Mouse (Mus musculus) spleen, adult 2 months (tissue): ENCODE data around the gene Mob3a.

Experiments used
- CTCF ChIP-seq: fragments of 200-500 bp; IDR thresholded peaks from 2 replicates; pipeline ENCODE4 v1.5.1; 2011; ENCODE audit warnings: mild to moderate bottlenecking, inconsistent platforms; ENCODE audit not compliant: insufficient read depth, insufficient read length, insufficient replicate concordance; ENCODE audit errors: extremely low read depth
- POLR2A ChIP-seq: fragments of 200-500 bp; IDR thresholded peaks from 2 replicates; pipeline ENCODE4 v1.6.1; 2011; ENCODE audit warnings: low read depth, low read length, inconsistent platforms

DNA sequence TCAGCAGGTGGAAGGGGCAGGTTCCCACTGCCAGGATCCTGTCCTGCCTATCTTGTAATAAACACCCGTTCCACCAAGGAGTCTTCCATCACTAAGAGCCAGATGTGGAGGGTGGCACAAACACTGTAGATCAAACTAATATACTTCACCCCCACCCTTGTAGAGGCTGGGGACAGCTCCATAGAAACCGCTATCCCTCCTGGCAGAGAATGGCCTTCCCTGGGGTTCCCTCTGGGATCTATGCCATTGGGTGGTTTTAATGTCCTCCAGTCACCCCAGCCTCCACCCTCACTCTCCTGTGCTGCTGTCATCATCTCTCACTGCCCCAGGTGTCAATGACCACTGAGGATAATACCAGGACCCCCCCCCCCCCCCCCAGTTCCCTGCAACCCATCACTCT is 31.2 kb downstream of the Mob3a start:
- TF ChIP-seq CTCF (no peak), POLR2A (no peak)
